10 mouse cellular contexts compared by ENCODE assay signal in genomic region chr4:145023911-145024310, GRCm38 (mm10).
DNase-seq lines count a peak whose midpoint lies in the region; ATAC-seq and TF ChIP-seq lines count a peak whose summit lies in the region.
"Had no signal": no experiment of that assay in that cellular context is flagged by ENCODE, and none has a peak within 500 bp of the region (broad histone marks: within the 10 kb centered on the region; RNA-seq: fewer than 3 reads in every experiment).

No protein-coding gene starts in this region.

- TF ChIP-seq POLR2A in lung, adult 2 months (IDR thresholded peaks at IDR 0.05; ENCODE audit: borderline replicate concordance, extremely low read depth, low read depth, low read length), result no peak

- H3K79me2 ChIP-seq in macrophage (ENCODE audit: inconsistent target), result peaks cover 26% of the 10 kb centered on the region; the same call in 1 of the 2 replicates

- intact Hi-C loops in gastrocnemius, adult 2 months (cut with DNase I), result no loop called here
- intact Hi-C loops in gastrocnemius, postnatal 14 days (cut with DNase I; ENCODE audit: low total_unique reads), result no loop called here

- H3K9me3 ChIP-seq in lung, embryonic 15.5 days, result no peaks in the 10 kb centered on the region
- H3K9me3 ChIP-seq: midbrain, embryonic 12.5 days had no signal

- peak; percentile 10; the same call in 1 of the 2 replicates for TF ChIP-seq CTCF in gastrocnemius, adult 2 months (IDR thresholded peaks at IDR 0.05)
- TF ChIP-seq CTCF in lung, adult 2 months (IDR thresholded peaks at IDR 0.05; ENCODE audit: insufficient read depth, low read length), result no peak

- ATAC-seq in lung, embryonic 15.5 days (ENCODE audit: borderline replicate concordance, extremely low read depth, low FRiP score, low TSS enrichment), result no peak
- no peak for ATAC-seq in megakaryocyte, adult 5-6 weeks (ENCODE audit: poor library complexity, severe bottlenecking)
- ATAC-seq: activated CD4-positive, CD25-positive, alpha-beta regulatory T cell, adult 4 months had no signal

- 52% methylated on average over 6 of the region's 6 CpGs for WGBS in lung, embryonic 15.5 days
- 68% methylated on average over 6 of the region's 6 CpGs for WGBS in lung, adult 2 months
- WGBS in macrophage (ENCODE audit: missing documents), result 95% methylated on average over 5 of the region's 6 CpGs

- no peaks in the 10 kb centered on the region for H3K36me3 ChIP-seq in lung, embryonic 15.5 days
- H3K36me3 ChIP-seq in macrophage (ENCODE audit: inconsistent target), result no peaks in the 10 kb centered on the region; the same call in 1 of the 2 replicates

- no peak overlapping the region for H3K4me3 ChIP-seq in gastrocnemius, adult 2 months
- H3K4me3 ChIP-seq in lung, embryonic 15.5 days, result no peak overlapping the region
- no peak overlapping the region for H3K4me3 ChIP-seq in lung, adult 2 months (replicated peaks; ENCODE audit: extremely low read depth, low read depth, low read length)
- no peak overlapping the region for H3K4me3 ChIP-seq in macrophage (ENCODE audit: inconsistent target)
- H3K4me3 ChIP-seq: midbrain, embryonic 12.5 days had no signal

- H3K27ac ChIP-seq in gastrocnemius, adult 2 months, result peak overlapping the region; percentile 88
- peak overlapping the region; percentile 81 for H3K27ac ChIP-seq in lung, embryonic 15.5 days
- peak overlapping the region; percentile 67; the same call in 1 of the 2 replicates for H3K27ac ChIP-seq in macrophage
- H3K27ac ChIP-seq: midbrain, embryonic 12.5 days had no signal

- no peak overlapping the region for H3K4me2 ChIP-seq in lung, embryonic 15.5 days
- H3K4me2 ChIP-seq: midbrain, embryonic 12.5 days had no signal

- no peak overlapping the region for H3K9ac ChIP-seq in lung, embryonic 15.5 days
- H3K9ac ChIP-seq: midbrain, embryonic 12.5 days had no signal

- H3K4me1 ChIP-seq in lung, embryonic 15.5 days, result peaks cover 43% of the 10 kb centered on the region
- H3K4me1 ChIP-seq in lung, adult 2 months (ENCODE audit: control insufficient read depth, insufficient read depth, low read length), result peaks cover 17% of the 10 kb centered on the region
- H3K4me1 ChIP-seq: midbrain, embryonic 12.5 days had no signal

- H3K27me3 ChIP-seq in lung, embryonic 15.5 days, result no peaks in the 10 kb centered on the region
- H3K27me3 ChIP-seq: midbrain, embryonic 12.5 days had no signal

- peak; percentile 51 for DNase-seq in gastrocnemius, adult 2 months
- DNase-seq in gastrocnemius, postnatal 14 days, result no peak
- DNase-seq in lung, adult 2 months, result no peak
- peak; percentile 80 for DNase-seq in kidney, postnatal 14 days
- DNase-seq in right cerebral cortex, adult 2 months (ENCODE audit: low spot score in 2 of 2), result no peak

Comparison
In these comparisons a context has a peak if more than half of its experiments do, and no peak if none do; other contexts are left out.
1. DNase-seq: peak in gastrocnemius, adult 2 months (single experiment) and kidney, postnatal 14 days (single experiment); none in gastrocnemius, postnatal 14 days (single experiment), lung, adult 2 months (single experiment) and right cerebral cortex, adult 2 months (0 of 2).
2. Peak in every context shown above with its lines, with median percentiles within 50 percentile points of each other: H3K27ac ChIP-seq.